28 mouse cellular contexts compared by ENCODE assay signal in genomic region chr4:48576361-48576760, GRCm38 (mm10). TPM values are rescaled to one million over a fixed set of nuclear protein-coding genes. Genes with fewer than 3 reads are reported as not detected.
"Had no signal": no experiment of that assay in that cellular context is flagged by ENCODE, and none has a peak within 500 bp of the region (broad histone marks: within the 10 kb centered on the region; RNA-seq: fewer than 3 reads in every experiment).

No protein-coding gene starts in this region.

- H3K9ac ChIP-seq: heart, embryonic 12.5 days; hindbrain, embryonic 12.5 days; hindbrain, embryonic 14.5 days; intestine, embryonic 15.5 days; limb, embryonic 12.5 days; liver, embryonic 13.5 days; liver, embryonic 15.5 days; liver, postnatal 0 days had no signal

- H3K4me2 ChIP-seq: heart, embryonic 12.5 days; hindbrain, embryonic 12.5 days; hindbrain, embryonic 14.5 days; intestine, embryonic 15.5 days; limb, embryonic 12.5 days; liver, embryonic 11.5 days; liver, embryonic 13.5 days; liver, embryonic 15.5 days had no signal

- H3K36me3 ChIP-seq: heart, embryonic 10.5 days; heart, embryonic 12.5 days; hindbrain, embryonic 10.5 days; hindbrain, embryonic 12.5 days; intestine, embryonic 15.5 days; limb, embryonic 10.5 days; limb, embryonic 12.5 days; liver, embryonic 13.5 days; liver, embryonic 15.5 days had no signal

- ATAC-seq: hindbrain, embryonic 16.5 days; inflammation-experienced regulatory T-cells, adult 6 months; intestine, embryonic 15.5 days; intestine, postnatal 0 days; liver, postnatal 0 days had no signal

- H3K4me3 ChIP-seq: gastrocnemius, adult 2 months; heart, embryonic 10.5 days; heart, embryonic 12.5 days; hindbrain, embryonic 10.5 days; hindbrain, embryonic 12.5 days; intestine, embryonic 15.5 days; layer of hippocampus, adult 2 months; left cerebral cortex, adult 2 months; limb, embryonic 10.5 days; limb, embryonic 12.5 days; liver, embryonic 13.5 days; liver, embryonic 15.5 days had no signal

- H3K9me3 ChIP-seq: heart, embryonic 10.5 days; heart, embryonic 12.5 days; hindbrain, embryonic 10.5 days; hindbrain, embryonic 12.5 days; intestine, embryonic 15.5 days; limb, embryonic 10.5 days; limb, embryonic 12.5 days; liver, embryonic 13.5 days; liver, embryonic 15.5 days had no signal

- H3K27ac ChIP-seq: gastrocnemius, adult 2 months; heart, embryonic 10.5 days; hindbrain, embryonic 10.5 days; hindbrain, embryonic 12.5 days; hindbrain, embryonic 14.5 days; intestine, embryonic 15.5 days; layer of hippocampus, adult 2 months; left cerebral cortex, adult 2 months; limb, embryonic 10.5 days; limb, embryonic 12.5 days; liver, embryonic 13.5 days; liver, embryonic 15.5 days had no signal

- H3K27me3 ChIP-seq: heart, embryonic 12.5 days; hindbrain, embryonic 12.5 days; intestine, embryonic 15.5 days; liver, embryonic 13.5 days; liver, embryonic 15.5 days had no signal

- H3K4me1 ChIP-seq: heart, embryonic 10.5 days; intestine, embryonic 15.5 days; liver, embryonic 13.5 days; liver, embryonic 15.5 days had no signal

- DNase-seq: gastrocnemius, adult 2 months; gastrocnemius, postnatal 10 days; gastrocnemius, postnatal 25 days; heart, adult 18-20 months; heart, postnatal 10 days; heart, postnatal 4 days; kidney, adult 2 months; kidney, postnatal 10 days; kidney, postnatal 25 days; kidney, postnatal 4 days; liver; liver, embryonic 13.5 days; liver, postnatal 0 days had no signal

RNA-seq across cellular contexts. Expression of gene Tmeff1, which starts 8.6 kb away (rescaled TPM):
- polyA plus RNA-seq: inflammation-experienced regulatory T-cells, adult 6 months had no signal

RNA-seq across cellular contexts. Expression of gene Msantd3, which starts 36.6 kb away (rescaled TPM):
- polyA plus RNA-seq: inflammation-experienced regulatory T-cells, adult 6 months had no signal
